Mouse (Mus musculus): Measurements from ENCODE around the gene Rab11a.
"Not testable (repeated sequence)": the region's sequence is repeated elsewhere in the genome, so short reads cannot be mapped to it uniquely, and the experiment has no call there.

The Rab11a gene

GRCm38 (mm10) chr9:64695266-64695665, 42.3 kb downstream of the Rab11a start:
- DNase-seq (ENCODE audit: low spot score in 2 of 2) = no peak

- no peak for DNase-seq (ENCODE audit: low spot score in 2 of 2)
Measured at GRCm38 (mm10) chr9:64693094-64693493, 44.5 kb downstream of the Rab11a start.

GRCm38 (mm10) chr9:64691176-64691575, 46.4 kb downstream of the Rab11a start:
- no peak for DNase-seq (ENCODE audit: low spot score in 2 of 2)

DNA sequence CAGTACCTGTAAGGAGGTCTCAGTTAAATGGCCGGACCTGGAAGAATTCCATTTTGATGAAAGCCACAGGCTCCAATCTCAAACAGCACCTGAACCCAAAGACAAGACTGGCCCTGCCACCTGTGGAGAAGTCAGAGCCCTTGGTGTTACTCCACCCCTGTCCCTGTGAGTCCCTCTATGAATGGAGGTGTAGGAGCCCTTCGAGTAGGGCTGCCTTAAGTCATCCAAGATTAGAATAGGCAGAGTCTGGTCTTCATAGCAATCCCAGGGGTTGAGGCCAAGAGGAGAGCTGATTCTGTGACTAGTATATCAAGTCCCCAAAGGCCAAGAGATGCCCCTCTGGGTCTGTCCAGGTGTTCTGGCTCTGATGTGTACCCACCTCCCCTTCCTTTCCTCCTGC, 46.8 kb downstream of the Rab11a start:
- DNase-seq (ENCODE audit: low spot score in 2 of 2) = no peak

DNA sequence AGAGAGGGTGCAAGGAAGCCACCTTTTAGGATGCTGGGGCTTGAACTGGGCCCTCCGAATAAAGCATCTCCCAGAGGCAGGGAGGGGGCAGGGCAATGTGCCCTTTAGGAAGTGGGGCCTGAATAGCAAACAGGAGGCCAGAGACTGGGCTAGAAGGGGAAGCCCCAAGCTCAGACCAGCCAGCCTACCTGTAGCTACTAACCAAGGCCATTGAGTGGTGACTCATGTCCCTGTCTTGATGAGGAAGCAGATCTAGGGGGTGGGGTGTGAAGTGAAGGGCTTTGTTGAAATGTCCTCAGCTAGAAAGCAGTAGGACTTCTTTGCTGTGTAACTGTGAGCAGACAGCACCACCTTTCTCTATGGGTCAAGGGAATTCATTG, 49.6 kb downstream of the Rab11a start:
- DNase-seq (ENCODE audit: low spot score in 2 of 2) = no peak

GRCm38 (mm10) chr9:64687122-64688014, 50.2 kb downstream of the Rab11a start:
- no peak for DNase-seq (ENCODE audit: low spot score in 2 of 2)

DNA sequence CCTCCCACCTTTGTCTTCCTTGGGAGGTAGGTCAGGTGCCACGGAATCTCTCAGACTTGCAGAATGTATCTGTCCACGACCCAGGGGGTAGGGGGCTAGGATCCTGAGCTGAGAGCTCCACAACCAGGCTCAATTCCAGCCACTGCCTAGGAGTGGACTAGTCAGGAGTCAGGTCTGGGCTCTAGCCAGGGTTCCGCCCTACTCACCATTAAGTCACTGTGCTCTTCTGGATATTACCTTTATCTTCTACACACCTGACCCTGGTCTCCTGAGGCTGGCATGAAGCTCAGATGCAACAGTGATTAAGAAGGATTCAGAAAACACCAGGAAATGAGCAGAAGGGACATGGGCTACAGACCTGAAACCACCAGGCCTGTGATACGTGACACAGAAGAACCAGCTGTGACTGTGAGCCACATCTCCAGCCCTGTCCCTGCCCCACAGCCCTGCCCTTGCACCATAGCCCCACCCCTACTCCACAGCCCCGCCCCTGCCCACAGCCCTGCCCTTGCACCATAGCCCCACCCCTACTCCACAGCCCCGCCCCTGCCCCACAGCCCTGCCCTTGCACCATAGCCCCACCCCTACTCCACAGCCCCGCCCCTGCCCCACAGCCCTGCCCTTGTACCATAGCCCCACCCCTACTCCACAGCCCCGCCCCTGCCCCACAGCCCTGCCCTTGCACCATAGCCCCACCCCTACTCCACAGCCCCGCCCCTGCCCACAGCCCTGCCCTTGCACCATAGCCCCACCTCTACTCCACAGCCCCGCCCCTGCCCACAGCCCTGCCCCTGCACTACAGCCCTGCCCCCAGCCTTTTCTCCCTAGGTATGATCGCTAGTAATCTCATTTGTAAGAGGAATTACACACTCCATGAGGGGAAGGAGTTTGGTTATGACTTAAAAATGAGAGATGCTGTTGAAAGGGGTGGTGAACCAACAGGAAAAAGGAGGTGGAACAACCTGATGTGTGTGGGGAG, 65.9 kb downstream of the Rab11a start:
- DNase-seq (ENCODE audit: low spot score in 2 of 2) = not testable (repeated sequence)

DNA sequence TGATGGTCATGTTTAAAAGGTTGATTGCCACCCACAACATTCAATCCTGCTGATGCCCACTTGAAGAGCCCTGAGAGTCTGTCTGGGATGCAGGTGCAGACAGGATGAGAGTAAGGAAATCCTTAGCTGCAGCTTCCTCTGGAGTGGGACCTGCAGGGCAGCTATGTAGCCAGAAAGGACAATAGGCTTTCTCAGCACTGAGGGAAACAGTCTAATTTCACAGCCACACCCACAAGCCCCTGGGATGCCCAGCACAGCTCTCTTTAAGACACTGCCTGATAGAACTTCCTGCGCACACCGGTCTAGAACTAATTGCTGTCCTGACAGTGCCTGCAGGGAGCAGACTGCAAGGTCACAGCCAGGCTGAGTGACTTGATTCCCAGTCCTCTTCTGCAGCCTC, 69.6 kb downstream of the Rab11a start:
- no peak for DNase-seq (ENCODE audit: low spot score in 2 of 2)

DNA sequence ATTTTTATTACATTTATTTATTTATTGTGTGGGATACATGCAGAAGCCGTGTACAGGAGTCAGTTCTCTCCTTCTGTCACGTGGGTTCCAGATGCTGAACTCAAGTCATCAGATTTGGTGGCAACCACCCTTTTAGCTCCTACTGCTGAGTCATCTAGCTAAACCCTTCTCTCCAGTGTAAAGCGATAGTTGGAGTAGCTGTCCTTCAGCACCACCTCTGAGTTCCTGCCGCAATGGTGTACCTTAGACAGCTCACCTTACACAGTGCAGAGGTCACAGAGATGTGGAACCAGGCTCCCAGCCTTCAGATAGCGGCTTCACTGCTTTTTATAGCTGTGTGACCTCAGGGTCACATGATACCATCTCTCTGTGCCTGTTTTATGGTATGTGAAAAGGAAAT, 70.0 kb downstream of the Rab11a start:
- DNase-seq (ENCODE audit: low spot score in 2 of 2) = peak in 1 of 2 experiments; percentile 10

DNA sequence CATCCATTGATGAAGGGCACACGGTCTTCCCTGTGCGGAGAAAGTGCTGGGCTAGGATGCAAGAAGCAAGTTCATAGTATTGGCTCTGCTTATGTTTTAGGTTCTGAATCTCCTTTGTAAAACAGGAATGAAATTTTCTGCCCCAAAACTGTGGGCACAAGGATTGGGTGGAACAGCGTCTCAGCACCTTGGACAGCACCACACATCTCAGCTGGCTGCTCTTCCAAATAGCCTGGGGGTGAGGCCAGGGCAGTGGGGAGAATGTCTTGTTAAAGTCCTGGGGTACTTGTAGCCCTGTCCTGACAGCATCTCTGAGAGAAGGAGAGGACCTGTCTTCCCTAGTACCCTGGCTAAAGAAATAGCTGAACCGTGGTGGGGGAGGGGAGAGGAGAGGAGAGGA, 71.0 kb downstream of the Rab11a start:
- DNase-seq (ENCODE audit: low spot score in 2 of 2) = peak in 1 of 2 experiments; percentile 20

Data from thymus, postnatal 10 days (tissue).